Mouse (Mus musculus) forebrain, embryonic 16.5 days (tissue): ENCODE measurements around the gene Acrbp. TPM values are rescaled to one million over a fixed set of nuclear protein-coding genes. Genes with fewer than 3 reads are reported as not detected.

Source experiments
- ATAC-seq: fragments of 200-750 bp; cut with Nextera tagmentation; 2 replicates; pipeline ENCODE4 v1.8.0; 2017; ENCODE audit warnings: mild to moderate bottlenecking, moderate library complexity
- H3K27ac ChIP-seq: fragments of 300-500 bp; sonication (generic); 2 replicates; pipeline ENCODE4 v1.5.1; 2014; ENCODE audit warnings: low read length, control low read depth
- H3K27me3 ChIP-seq: fragments of 300-500 bp; sonication (generic); replicated peaks from 2 replicates; pipeline ENCODE4 v1.6.1; 2014; ENCODE audit warnings: low read length; ENCODE audit not compliant: control insufficient read depth, insufficient read depth
- H3K36me3 ChIP-seq: fragments of 300-500 bp; sonication (generic); 2 replicates; pipeline ENCODE4 v1.6.1; 2014; ENCODE audit not compliant: control insufficient read depth, insufficient read depth
- H3K4me1 ChIP-seq: fragments of 300-500 bp; sonication (generic); replicated peaks from 2 replicates; pipeline ENCODE4 v1.6.1; 2014; ENCODE audit warnings: low read length; ENCODE audit not compliant: control insufficient read depth, insufficient read depth
- H3K4me2 ChIP-seq: fragments of 300-500 bp; sonication (generic); 2 replicates; pipeline ENCODE4 v1.6.1; 2014; ENCODE audit warnings: mild to moderate bottlenecking, low read length, control low read depth
- H3K4me3 ChIP-seq: fragments of 300-500 bp; sonication (generic); replicated peaks from 2 replicates; pipeline ENCODE4 v1.5.1; 2014; ENCODE audit warnings: mild to moderate bottlenecking, low read length, control low read depth
- H3K9ac ChIP-seq: fragments of 300-500 bp; sonication (generic); replicated peaks from 2 replicates; pipeline ENCODE4 v1.6.1; 2014; ENCODE audit warnings: low read depth, low read length, control low read depth
- H3K9me3 ChIP-seq: fragments of 300-500 bp; sonication (generic); 2 replicates; pipeline ENCODE4 v1.6.1; 2016; ENCODE audit warnings: low read length; ENCODE audit not compliant: control insufficient read depth
- WGBS: fragments of 180-500 bp; shearing (Covaris S2); extraction: QIAGEN DNeasy Blood & Tissue Kit; methylation state at CpG from one replicate; pipeline ENCODE4 v1.1.7; 2014; 5-methylcytosine and 5-hydroxymethylcytosine counted together
- polyA plus RNA-seq: library from polyadenylated mRNA; unstranded; fragments of >200 nt; fragmentation: Nextera tagmentation; extraction: Ambion mirVana; gene quantifications from 2 replicates; pipeline ENCODE4 v1.2.1, GENCODE M21; 2015

Acrbp gene
- polyA plus RNA-seq, 1 experiment from 2014 or later, result 31.6 TPM

GRCm38 (mm10) chr6:125094843-125095242 is 45.4 kb downstream of the Acrbp start:
- Histone ChIP-seq H3K4me3 (no peak overlapping the region), H3K27ac (peak overlapping the region; percentile 86), H3K36me3 (no peaks in the 10 kb centered on the region), H3K4me2 (no peak overlapping the region), H3K27me3 (no peaks in the 10 kb centered on the region), H3K4me1 (peaks cover 38% of the 10 kb centered on the region), H3K9ac (no peak overlapping the region), H3K9me3 (no peaks in the 10 kb centered on the region)
- no peak for ATAC-seq
- 77% methylated on average over 3 of the region's 3 CpGs for WGBS

GRCm38 (mm10) chr6:125095391-125096278 is 46.1 kb downstream of the Acrbp start, which contains the start of gene Chd4:
TSS of gene Chd4 (plus strand) at chr6:125095981.
- peak; percentile 72 for ATAC-seq
- 1% methylated on average over 33 of the region's 45 CpGs for WGBS
- peak within 1 kb of the TSS; percentile 86 for H3K27ac ChIP-seq

GRCm38 (mm10) chr6:125096279-125096596 is 46.7 kb downstream of the Acrbp start:
- Histone ChIP-seq H3K9ac (peak overlapping the region; percentile 80), H3K4me2 (peak overlapping the region; percentile 79), H3K4me3 (peak overlapping the region; percentile 96), H3K27me3 (no peaks in the 10 kb centered on the region), H3K9me3 (no peaks in the 10 kb centered on the region), H3K27ac (peak overlapping the region; percentile 86), H3K4me1 (peaks cover 35% of the 10 kb centered on the region), H3K36me3 (peaks cover 13% of the 10 kb centered on the region)
- ATAC-seq, result no peak
- under 1% methylated on average over 23 of the region's 32 CpGs for WGBS

More at GRCm38 (mm10) chr6:125095391-125096278, 46.1 kb downstream of the Acrbp start, which contains the start of gene Chd4:
- Histone ChIP-seq H3K4me1 (peaks cover 35% of the 10 kb centered on the region), H3K4me3 (peak within 1 kb of the TSS; percentile 96), H3K36me3 (peaks cover 7% of the 10 kb centered on the region), H3K9me3 (no peaks in the 10 kb centered on the region), H3K9ac (peak within 1 kb of the TSS; percentile 80), H3K27me3 (no peaks in the 10 kb centered on the region), H3K4me2 (peak within 1 kb of the TSS; percentile 79)

GRCm38 (mm10) chr6:125096597-125097345 is 47.3 kb downstream of the Acrbp start:
- H3K4me2 ChIP-seq, result peak overlapping the region; percentile 79
- no peaks in the 10 kb centered on the region for H3K9me3 ChIP-seq
- H3K4me3 ChIP-seq, result peak overlapping the region; percentile 96
- peak; percentile 29 for ATAC-seq
- H3K27me3 ChIP-seq, result no peaks in the 10 kb centered on the region
- H3K9ac ChIP-seq, result peak overlapping the region; percentile 80
- WGBS, result 0% methylated on average over 41 of the region's 44 CpGs
- peak overlapping the region; percentile 86 for H3K27ac ChIP-seq
- peaks cover 18% of the 10 kb centered on the region for H3K36me3 ChIP-seq
- peaks cover 35% of the 10 kb centered on the region for H3K4me1 ChIP-seq

GRCm38 (mm10) chr6:125097346-125097689 is 47.8 kb downstream of the Acrbp start:
- H3K36me3 ChIP-seq, result peaks cover 23% of the 10 kb centered on the region
- H3K4me3 ChIP-seq, result peak overlapping the region; percentile 96
- peaks cover 35% of the 10 kb centered on the region for H3K4me1 ChIP-seq
- no peaks in the 10 kb centered on the region for H3K27me3 ChIP-seq
- peak overlapping the region; percentile 80 for H3K9ac ChIP-seq
- no peaks in the 10 kb centered on the region for H3K9me3 ChIP-seq
- peak; percentile 19 for ATAC-seq
- under 1% methylated on average over 12 of the region's 12 CpGs for WGBS
- H3K4me2 ChIP-seq, result peak overlapping the region; percentile 79
- peak overlapping the region; percentile 86 for H3K27ac ChIP-seq

GRCm38 (mm10) chr6:125097951-125098350 is 48.5 kb downstream of the Acrbp start:
- H3K36me3 ChIP-seq, result peaks cover 29% of the 10 kb centered on the region

GRCm38 (mm10) chr6:125098513-125098912 is 49.0 kb downstream of the Acrbp start:
- Histone ChIP-seq H3K4me3 (peak overlapping the region; percentile 96), H3K4me1 (peaks cover 35% of the 10 kb centered on the region), H3K27me3 (no peaks in the 10 kb centered on the region), H3K36me3 (peaks cover 31% of the 10 kb centered on the region), H3K9me3 (no peaks in the 10 kb centered on the region), H3K27ac (peak overlapping the region; percentile 86), H3K4me2 (peak overlapping the region; percentile 79), H3K9ac (peak overlapping the region; percentile 80)
- no peak for ATAC-seq
- WGBS, result 74% methylated on average over 3 of the region's 3 CpGs

More at GRCm38 (mm10) chr6:125097951-125098350, 48.5 kb downstream of the Acrbp start:
- peak overlapping the region; percentile 80 for H3K9ac ChIP-seq
- H3K4me1 ChIP-seq, result peaks cover 35% of the 10 kb centered on the region
- no peaks in the 10 kb centered on the region for H3K9me3 ChIP-seq
- no peak overlapping the region for H3K27ac ChIP-seq
- 62% methylated on average over 8 of the region's 8 CpGs for WGBS
- H3K4me3 ChIP-seq, result peak overlapping the region; percentile 96
- no peaks in the 10 kb centered on the region for H3K27me3 ChIP-seq
- ATAC-seq, result no peak
- peak overlapping the region; percentile 79 for H3K4me2 ChIP-seq

- WGBS, result 36% methylated on average over 5 of the region's 5 CpGs
- Histone ChIP-seq H3K4me1 (peaks cover 35% of the 10 kb centered on the region), H3K27me3 (no peaks in the 10 kb centered on the region), H3K27ac (peak overlapping the region; percentile 86), H3K4me3 (peak overlapping the region; percentile 96), H3K4me2 (peak overlapping the region; percentile 79), H3K9ac (peak overlapping the region; percentile 50), H3K9me3 (no peaks in the 10 kb centered on the region), H3K36me3 (peaks cover 38% of the 10 kb centered on the region)
- ATAC-seq, result peak; percentile 16; the same call in 1 of the 2 replicates
Measured at GRCm38 (mm10) chr6:125099421-125099971, 50.0 kb downstream of the Acrbp start.

- H3K27me3 ChIP-seq, result no peaks in the 10 kb centered on the region
- H3K4me3 ChIP-seq, result no peak overlapping the region
- WGBS, result 89% methylated on average over 9 of the region's 9 CpGs
- no peak for ATAC-seq
- H3K9me3 ChIP-seq, result no peaks in the 10 kb centered on the region
- H3K9ac ChIP-seq, result no peak overlapping the region
- H3K36me3 ChIP-seq, result peaks cover 53% of the 10 kb centered on the region
- H3K4me1 ChIP-seq, result peaks cover 30% of the 10 kb centered on the region
- no peak overlapping the region for H3K4me2 ChIP-seq
- H3K27ac ChIP-seq, result no peak overlapping the region
Measured at GRCm38 (mm10) chr6:125101444-125101843, 52.0 kb downstream of the Acrbp start.
